Mouse (Mus musculus) olfactory bulb, adult 2 months (tissue): Measurements from ENCODE around the gene Ube2h.

Source experiments
- CTCF ChIP-seq: fragments of 200-500 bp; IDR thresholded peaks from 2 replicates; pipeline ENCODE4 v1.5.1; 2012; ENCODE audit warnings: low read depth, mild to moderate bottlenecking, low read length, moderate library complexity; ENCODE audit not compliant: insufficient read depth
- POLR2A ChIP-seq: fragments of 200-500 bp; IDR thresholded peaks from 2 replicates; pipeline ENCODE4 v1.6.1; 2012; ENCODE audit warnings: mild to moderate bottlenecking, low read depth, low read length, moderate library complexity; ENCODE audit not compliant: insufficient read depth

- TF ChIP-seq CTCF (no peak), POLR2A (no peak)
Measured at GRCm38 (mm10) chr6:30278374-30278773, 26.0 kb downstream of the Ube2h start.
